Mouse (Mus musculus) midbrain, embryonic 16.5 days (tissue): ENCODE measurements at regions not wholly inside any gene's neighbourhood (a gene's known extent, or its start where the extent isn't known, plus 50 kb on each side); places are given as distances from the start of the nearest gene placed in this dataset.

ENCODE experiments used
- ATAC-seq: fragments of 200-750 bp; cut with Nextera tagmentation; 2 replicates; pipeline ENCODE4 v1.8.0; 2017; ENCODE audit warnings: moderate TSS enrichment
- H3K27ac ChIP-seq: fragments of 300-500 bp; sonication (generic); 2 replicates; pipeline ENCODE4 v1.5.1; 2014; ENCODE audit warnings: mild to moderate bottlenecking, low read length, mixed read lengths
- H3K27me3 ChIP-seq: fragments of 300-500 bp; sonication (generic); 2 replicates; pipeline ENCODE4 v1.6.1; 2014; ENCODE audit warnings: low read depth, low read length, mixed read lengths; ENCODE audit not compliant: control insufficient read depth, insufficient read depth
- H3K36me3 ChIP-seq: fragments of 300-500 bp; sonication (generic); 2 replicates; pipeline ENCODE4 v1.6.1; 2014; ENCODE audit warnings: mild to moderate bottlenecking, low read length, moderate library complexity, mixed read lengths; ENCODE audit not compliant: control insufficient read depth, insufficient read depth
- H3K4me1 ChIP-seq: fragments of 300-500 bp; sonication (generic); 2 replicates; pipeline ENCODE4 v1.6.1; 2014; ENCODE audit warnings: mild to moderate bottlenecking, low read length, mixed read lengths; ENCODE audit not compliant: control insufficient read depth, insufficient read depth
- H3K4me2 ChIP-seq: fragments of 300-500 bp; sonication (generic); 2 replicates; pipeline ENCODE4 v1.6.1; 2014; ENCODE audit warnings: mild to moderate bottlenecking, low read length, mixed read lengths
- H3K4me3 ChIP-seq: fragments of 300-500 bp; sonication (generic); 2 replicates; pipeline ENCODE4 v1.5.1; 2014; ENCODE audit warnings: low read depth, mild to moderate bottlenecking, low read length, moderate library complexity, mixed read lengths
- H3K9ac ChIP-seq: fragments of 300-500 bp; sonication (generic); 2 replicates; pipeline ENCODE4 v1.6.1; 2014; ENCODE audit warnings: low read depth, low read length, mixed read lengths
- H3K9me3 ChIP-seq: fragments of 300-500 bp; sonication (generic); replicated peaks from 2 replicates; pipeline ENCODE4 v1.6.1; 2014; ENCODE audit warnings: mild to moderate bottlenecking, low read length, mixed read lengths; ENCODE audit not compliant: control insufficient read depth, poor library complexity, severe bottlenecking
- WGBS: fragments of 180-500 bp; shearing (Covaris S2); extraction: QIAGEN DNeasy Blood & Tissue Kit; methylation state at CpG from one replicate; pipeline ENCODE4 v1.1.7; 2014; 5-methylcytosine and 5-hydroxymethylcytosine counted together

DNA sequence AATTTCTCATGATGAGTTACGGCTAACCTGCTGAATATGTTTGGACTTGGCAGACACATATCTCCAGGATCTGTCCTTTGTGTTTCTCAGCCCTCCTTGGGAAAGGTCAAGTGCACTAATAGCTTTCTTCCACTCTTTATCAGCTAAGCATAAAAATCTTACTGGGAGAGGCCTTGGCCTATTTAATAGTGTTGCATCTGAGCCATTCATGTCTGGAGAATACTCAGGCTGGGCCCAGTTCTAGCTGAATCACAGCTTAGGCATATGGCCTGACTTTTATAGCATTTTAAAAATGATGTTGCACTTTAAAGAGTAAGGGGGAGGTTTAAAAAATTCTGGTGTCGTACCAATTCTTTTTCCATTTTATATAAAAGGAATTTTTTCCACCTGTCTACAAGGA, 166.4 kb upstream of the Tas2r134 start:
- ATAC-seq, result no peak
- H3K27me3 ChIP-seq, result no peaks in the 10 kb centered on the region
- H3K4me2 ChIP-seq, result no peak overlapping the region
- no peaks in the 10 kb centered on the region for H3K4me1 ChIP-seq
- 81% methylated on average over 2 of the region's 2 CpGs for WGBS
- H3K9me3 ChIP-seq, result no peaks in the 10 kb centered on the region
- no peak overlapping the region for H3K27ac ChIP-seq
- H3K4me3 ChIP-seq, result no peak overlapping the region
- H3K36me3 ChIP-seq, result no peaks in the 10 kb centered on the region
- H3K9ac ChIP-seq, result no peak overlapping the region

DNA sequence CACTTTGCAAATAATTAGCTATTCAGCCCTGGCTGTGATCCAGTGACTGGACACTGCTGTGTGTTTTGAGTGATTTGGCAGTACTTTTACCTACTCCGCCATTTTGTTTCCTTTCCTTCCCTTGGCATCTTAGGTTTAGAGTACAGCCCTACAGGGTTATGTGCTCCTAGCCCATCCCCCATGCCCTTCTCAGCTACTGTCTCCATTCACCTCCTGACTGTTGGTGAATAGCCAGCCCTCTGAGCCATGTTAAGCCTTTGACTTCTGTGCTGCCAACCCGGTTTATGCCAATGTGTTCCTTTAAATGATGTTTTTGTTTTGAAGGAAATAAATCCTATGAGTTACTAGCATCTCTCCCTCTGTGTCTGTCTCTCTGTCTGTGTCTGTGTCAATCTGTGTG, 167.8 kb upstream of the Tas2r134 start:
- Histone ChIP-seq H3K27me3 (no peaks in the 10 kb centered on the region), H3K27ac (no peak overlapping the region), H3K4me1 (no peaks in the 10 kb centered on the region), H3K4me3 (no peak overlapping the region), H3K36me3 (no peaks in the 10 kb centered on the region), H3K9me3 (no peaks in the 10 kb centered on the region), H3K4me2 (no peak overlapping the region), H3K9ac (no peak overlapping the region)
- 80% methylated on average over 2 of the region's 2 CpGs for WGBS
- no peak for ATAC-seq

DNA sequence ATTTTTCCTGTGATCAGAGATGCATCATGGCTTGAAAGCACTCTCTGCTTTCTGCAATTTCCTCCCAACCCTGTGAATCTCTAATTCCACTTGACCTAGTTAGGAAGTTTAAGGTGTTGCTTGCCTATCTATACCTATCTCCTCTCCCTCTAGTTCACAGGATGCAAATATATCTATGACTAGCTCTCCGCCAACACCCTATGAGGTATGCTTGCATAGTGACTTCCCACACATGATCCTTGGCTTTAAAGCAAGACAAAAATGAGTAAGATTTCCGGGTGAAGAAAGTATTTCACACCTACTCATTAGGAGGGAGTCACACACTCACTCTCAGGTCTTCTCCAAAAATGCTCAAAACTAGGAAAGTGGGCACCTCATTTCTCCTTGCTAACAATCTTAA, 169.6 kb upstream of the Tas2r134 start:
- ATAC-seq, result no peak
- H3K9me3 ChIP-seq, result no peaks in the 10 kb centered on the region
- H3K4me3 ChIP-seq, result no peak overlapping the region
- H3K27me3 ChIP-seq, result no peaks in the 10 kb centered on the region
- H3K9ac ChIP-seq, result no peak overlapping the region
- H3K4me2 ChIP-seq, result no peak overlapping the region
- no peak overlapping the region for H3K27ac ChIP-seq
- H3K36me3 ChIP-seq, result no peaks in the 10 kb centered on the region
- WGBS, result 89% methylated on average over 2 of the region's 2 CpGs
- no peaks in the 10 kb centered on the region for H3K4me1 ChIP-seq

DNA sequence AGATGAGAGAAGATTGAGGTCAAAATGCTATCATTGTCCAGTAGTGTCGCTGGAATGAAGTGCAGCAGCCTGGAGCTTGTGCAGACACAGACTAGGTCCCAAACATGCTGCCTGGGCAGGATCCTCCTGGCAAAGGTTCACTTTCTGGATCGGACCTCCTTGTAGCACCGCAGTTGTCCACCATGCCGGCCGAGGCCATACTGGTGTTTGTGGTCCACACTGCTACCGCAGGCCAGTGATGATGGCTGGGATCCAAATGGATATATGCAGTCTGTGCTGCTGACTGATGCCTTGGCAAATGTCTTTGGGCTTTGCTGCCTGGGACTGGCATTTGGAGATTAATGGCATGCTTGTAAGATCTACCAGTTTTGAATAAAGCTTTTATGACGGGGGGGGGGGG, 174.5 kb upstream of the Tas2r134 start:
- WGBS, result 78% methylated on average over 7 of the region's 7 CpGs
- Histone ChIP-seq H3K4me2 (no peak overlapping the region), H3K27ac (no peak overlapping the region), H3K36me3 (no peaks in the 10 kb centered on the region), H3K9ac (no peak overlapping the region), H3K9me3 (no peaks in the 10 kb centered on the region), H3K27me3 (no peaks in the 10 kb centered on the region), H3K4me1 (no peaks in the 10 kb centered on the region), H3K4me3 (no peak overlapping the region)
- ATAC-seq, result no peak

DNA sequence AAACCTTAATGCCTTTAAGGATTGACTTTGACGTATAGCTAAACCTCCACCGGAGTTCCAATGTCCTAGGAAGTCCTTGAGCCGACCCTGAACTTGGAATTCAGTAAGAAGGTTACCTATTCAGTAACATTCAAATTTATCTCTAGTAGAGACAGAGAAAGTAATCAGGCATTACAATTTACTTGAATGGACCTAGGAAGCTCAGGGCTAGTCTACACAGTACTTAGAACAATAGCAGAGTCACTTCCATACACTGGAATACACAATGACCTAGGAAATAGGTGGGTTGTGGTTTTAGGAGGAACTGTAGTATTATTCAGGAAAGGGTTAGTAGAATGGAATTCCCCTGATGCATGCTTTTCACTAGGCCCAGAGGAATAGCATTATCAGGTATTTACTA, 179.2 kb upstream of the Tas2r134 start:
- Histone ChIP-seq H3K36me3 (no peaks in the 10 kb centered on the region), H3K4me2 (no peak overlapping the region)
- no peak for ATAC-seq

DNA sequence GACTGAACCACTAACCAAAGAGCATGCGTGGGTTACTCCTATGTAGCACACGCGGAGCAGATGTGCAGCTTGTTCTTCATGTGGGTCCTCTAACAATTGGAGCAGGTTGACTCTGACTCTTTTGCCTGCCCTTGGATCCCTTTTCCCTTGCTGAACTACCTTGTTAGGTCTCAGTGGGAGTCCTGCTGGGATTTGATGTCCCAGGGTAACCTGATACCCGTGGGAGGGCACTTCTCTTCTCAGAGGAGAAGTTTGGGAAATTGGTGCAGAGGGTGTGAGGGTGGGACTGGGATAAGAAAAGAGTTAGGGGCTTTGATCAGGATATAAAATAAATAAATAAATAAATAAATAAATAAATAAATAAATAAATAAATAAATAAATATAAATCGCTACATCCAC, 179.7 kb upstream of the Tas2r134 start:
- H3K4me2 ChIP-seq, result no peak overlapping the region
- no peak for ATAC-seq
- H3K9ac ChIP-seq, result no peak overlapping the region
- H3K9me3 ChIP-seq, result no peaks in the 10 kb centered on the region
- no peak overlapping the region for H3K27ac ChIP-seq
- H3K27me3 ChIP-seq, result no peaks in the 10 kb centered on the region
- H3K4me1 ChIP-seq, result peaks cover 19% of the 10 kb centered on the region
- no peaks in the 10 kb centered on the region for H3K36me3 ChIP-seq
- no peak overlapping the region for H3K4me3 ChIP-seq
- WGBS, result 92% methylated on average over 5 of the region's 5 CpGs

More for the DNA sequence above, 179.2 kb upstream of the Tas2r134 start:
- 92% methylated on average over 3 of the region's 3 CpGs for WGBS
- no peaks in the 10 kb centered on the region for H3K9me3 ChIP-seq
- H3K4me1 ChIP-seq, result peaks cover 15% of the 10 kb centered on the region
- no peak overlapping the region for H3K4me3 ChIP-seq
- H3K27me3 ChIP-seq, result no peaks in the 10 kb centered on the region
- no peak overlapping the region for H3K27ac ChIP-seq
- H3K9ac ChIP-seq, result no peak overlapping the region

DNA sequence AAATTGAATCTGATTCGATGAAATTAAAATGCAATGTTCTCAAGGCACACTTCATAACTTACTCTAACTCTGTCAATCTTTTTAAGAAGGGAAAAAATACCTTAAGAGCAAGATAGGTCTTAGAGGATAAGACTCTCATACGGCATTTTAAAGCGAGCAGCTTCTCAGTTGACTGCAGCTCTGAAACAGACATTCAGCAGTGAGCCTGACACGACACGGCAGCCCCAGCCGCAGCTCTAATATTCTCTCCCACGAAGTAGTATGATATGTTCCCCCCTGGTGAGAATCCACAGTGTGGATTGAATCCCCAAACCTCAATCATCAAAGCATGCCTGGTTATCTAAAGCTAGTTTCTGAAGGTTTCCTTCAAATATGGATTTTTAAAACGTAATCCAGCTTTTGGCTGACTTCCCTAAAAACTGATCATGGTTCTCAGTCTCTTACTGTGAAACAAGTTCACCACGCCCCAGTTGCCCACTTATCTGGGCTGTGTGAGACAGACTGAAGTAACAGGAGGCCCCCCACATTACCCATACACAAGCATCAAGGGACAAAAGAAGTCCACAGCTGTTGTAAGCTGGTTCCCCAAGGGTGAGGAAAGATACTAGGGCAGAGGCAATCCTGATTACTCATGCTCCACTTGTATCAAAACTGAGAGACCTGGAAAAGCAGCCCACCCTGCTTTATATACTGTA, 182.8 kb upstream of the Tas2r134 start:
- WGBS, result 26% methylated on average over 9 of the region's 9 CpGs

DNA sequence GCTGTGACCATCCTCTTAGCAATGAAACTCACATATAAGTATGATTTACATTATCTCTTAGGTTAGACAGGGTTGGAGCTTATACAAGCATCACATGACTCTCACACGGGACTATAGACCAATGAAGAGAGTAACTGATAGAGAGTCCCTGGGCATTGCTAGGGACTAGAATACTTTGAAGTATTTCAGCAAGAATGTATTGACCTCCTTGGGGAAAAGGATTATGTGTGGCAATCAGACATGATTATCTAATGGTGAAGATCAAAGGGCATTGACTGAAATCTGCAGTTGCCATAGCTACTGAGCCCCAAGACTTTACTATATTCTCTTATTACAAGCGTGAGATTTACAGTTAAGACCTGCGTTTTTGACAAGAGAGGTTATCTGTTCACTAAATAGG, 183.4 kb upstream of the Tas2r134 start:
- no peaks in the 10 kb centered on the region for H3K27me3 ChIP-seq
- no peaks in the 10 kb centered on the region for H3K36me3 ChIP-seq
- no peaks in the 10 kb centered on the region for H3K9me3 ChIP-seq
- peak; percentile 73 for ATAC-seq
- H3K27ac ChIP-seq, result no peak overlapping the region
- 16% methylated on average over 3 of the region's 3 CpGs for WGBS
- no peak overlapping the region for H3K9ac ChIP-seq
- no peak overlapping the region for H3K4me3 ChIP-seq
- peaks cover 19% of the 10 kb centered on the region for H3K4me1 ChIP-seq
- H3K4me2 ChIP-seq, result no peak overlapping the region

More for the DNA sequence above, 182.8 kb upstream of the Tas2r134 start:
- Histone ChIP-seq H3K4me3 (no peak overlapping the region), H3K9me3 (no peaks in the 10 kb centered on the region), H3K4me2 (peak overlapping the region; percentile 35), H3K9ac (no peak overlapping the region; the same call in 1 of the 2 replicates), H3K4me1 (peaks cover 19% of the 10 kb centered on the region), H3K27ac (peak overlapping the region; percentile 65), H3K27me3 (no peaks in the 10 kb centered on the region), H3K36me3 (no peaks in the 10 kb centered on the region)
- peak; percentile 54 for ATAC-seq

DNA sequence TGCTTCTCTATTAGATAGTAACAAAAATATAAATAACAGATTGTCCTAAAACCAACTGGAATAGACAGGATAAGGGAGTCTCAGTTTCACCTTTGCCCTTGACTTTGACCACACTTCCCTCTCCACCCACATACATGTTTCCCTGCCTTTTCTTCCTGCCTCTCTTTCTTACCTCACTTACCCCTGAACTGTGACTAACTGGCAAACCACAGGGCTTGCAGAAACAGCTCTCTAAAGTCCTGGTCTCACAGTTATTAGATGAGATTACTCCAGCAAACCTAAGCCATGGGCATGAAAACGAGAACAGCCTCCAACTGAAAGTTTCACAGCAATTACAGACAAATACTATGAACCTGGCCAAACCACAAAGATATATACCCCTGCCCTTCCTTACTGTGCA, 188.3 kb upstream of the Tas2r134 start:
- H3K4me1 ChIP-seq, result peaks cover 8% of the 10 kb centered on the region
- no peak overlapping the region for H3K9ac ChIP-seq
- H3K4me2 ChIP-seq, result no peak overlapping the region
- H3K9me3 ChIP-seq, result no peaks in the 10 kb centered on the region
- H3K4me3 ChIP-seq, result no peak overlapping the region
- H3K27ac ChIP-seq, result no peak overlapping the region
- H3K36me3 ChIP-seq, result no peaks in the 10 kb centered on the region
- no peak for ATAC-seq
- 65% methylated on average over 1 of the region's 1 CpGs for WGBS
- no peaks in the 10 kb centered on the region for H3K27me3 ChIP-seq
